Mouse (Mus musculus): ENCODE results near the gene Mtx1.

DNA sequence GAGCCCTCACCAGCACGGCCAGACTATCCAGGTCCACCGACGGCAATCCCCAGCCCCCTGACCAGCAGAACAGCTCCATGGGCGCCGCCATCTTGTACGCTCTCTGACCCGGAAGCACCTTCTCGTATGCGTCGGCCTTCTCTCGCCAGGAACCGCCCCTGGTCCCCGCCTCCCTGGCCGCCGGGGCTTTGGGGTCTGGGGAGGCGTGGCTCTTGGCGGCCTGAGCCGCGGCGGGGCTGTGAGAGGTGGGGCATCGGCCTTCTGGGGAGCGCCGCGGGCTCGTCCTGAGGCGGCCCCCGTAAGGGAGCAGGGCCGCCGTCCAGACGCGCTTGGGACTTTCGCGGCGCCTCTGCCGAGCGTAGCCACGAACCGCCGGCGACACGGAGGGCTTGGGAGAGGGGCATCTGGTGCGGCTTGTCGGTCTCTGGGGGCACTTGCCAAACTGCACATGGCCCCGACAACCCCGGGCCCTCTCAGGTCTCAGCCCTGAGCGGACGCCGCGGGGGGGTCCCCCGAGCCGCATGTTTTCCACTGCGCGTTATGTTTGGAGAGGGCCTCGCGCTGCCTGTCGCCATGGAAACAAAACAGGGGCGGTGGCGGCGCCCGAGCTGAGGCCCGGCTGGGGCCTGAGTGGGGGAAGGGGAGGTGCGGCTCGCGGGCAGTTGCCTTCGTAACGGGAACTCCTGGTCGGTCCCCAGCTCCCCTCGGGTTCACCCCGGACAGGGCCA lies 12.9 kb downstream of the Mtx1 start:
- TF ChIP-seq CTCF (IDR thresholded peaks at IDR 0.05; ENCODE audit: extremely low read depth, insufficient read depth, insufficient read length, insufficient replicate concordance) (no peak), POLR2A (IDR thresholded peaks at IDR 0.05; ENCODE audit: low read depth, low read length) (peak; percentile 21; the same call in 1 of the 2 replicates)

Measured in spleen, adult 2 months (tissue).